Mouse (Mus musculus): Measurements from ENCODE around the gene Smg9. TPM values are rescaled to one million over a fixed set of nuclear protein-coding genes. Genes with fewer than 3 reads are reported as not detected.

The Smg9 gene
- polyA plus RNA-seq, 1 experiment from 2014 or later: 29.1 TPM

DNA sequence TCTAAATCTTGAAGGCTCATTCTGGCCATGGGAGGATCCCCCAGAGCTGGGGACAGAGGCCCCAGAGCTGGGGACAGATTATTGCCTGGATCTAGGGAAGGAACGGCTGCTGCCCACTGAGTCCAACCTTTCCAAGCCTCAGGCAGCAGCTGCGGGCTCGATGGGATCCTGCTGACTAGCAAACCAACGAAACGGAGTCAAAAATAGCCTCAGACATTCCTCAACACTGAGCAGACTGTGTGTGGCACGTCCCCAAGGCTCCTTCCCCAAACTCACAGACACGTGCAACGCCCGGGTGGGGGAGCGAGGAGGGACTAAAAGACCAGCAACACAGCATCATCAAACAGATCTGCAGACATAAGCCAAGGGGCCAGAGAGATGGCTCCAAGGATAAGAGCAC lies 38.6 kb downstream of the Smg9 start:
- ATAC-seq (ENCODE audit: low FRiP score): no peak
- WGBS: 82% methylated on average over 10 of the region's 10 CpGs
- no peak overlapping the region for H3K4me2 ChIP-seq
- no peak overlapping the region for H3K4me3 ChIP-seq (replicated peaks)
- no peak overlapping the region for H3K9ac ChIP-seq
- no peaks in the 10 kb centered on the region for H3K4me1 ChIP-seq
- H3K9me3 ChIP-seq: 0 out of 2 replicates have a peak, but pooled peaks cover 2% of the 10 kb centered on the region
- H3K36me3 ChIP-seq (replicated peaks): no peaks in the 10 kb centered on the region
- H3K27ac ChIP-seq: no peak overlapping the region
- peaks cover 2% of the 10 kb centered on the region; the same call in 1 of the 2 replicates for H3K27me3 ChIP-seq

DNA sequence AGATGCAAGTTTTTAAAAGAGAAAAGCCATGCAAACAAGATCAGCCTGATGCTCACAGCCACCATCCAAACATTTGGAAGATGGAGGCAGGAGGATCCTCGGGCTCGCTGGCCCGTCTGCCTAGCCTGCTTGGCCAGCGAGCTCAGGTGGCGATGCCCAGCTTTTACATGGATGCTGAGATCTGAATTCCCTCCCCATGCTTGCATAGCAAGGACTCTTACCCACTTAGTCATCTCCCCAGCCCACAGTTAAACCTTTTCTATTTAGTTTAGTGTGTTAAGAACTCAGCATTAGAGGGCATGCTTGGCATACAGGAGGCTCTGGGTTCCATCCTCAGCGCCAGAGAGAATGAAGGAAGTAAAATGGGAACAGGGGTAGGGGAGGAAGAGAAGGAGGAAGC lies 39.8 kb downstream of the Smg9 start:
- Histone ChIP-seq H3K4me1 (no peaks in the 10 kb centered on the region), H3K36me3 (replicated peaks) (no peaks in the 10 kb centered on the region), H3K9me3 (no peaks in the 10 kb centered on the region), H3K27me3 (no peaks in the 10 kb centered on the region), H3K4me2 (no peak overlapping the region), H3K27ac (no peak overlapping the region), H3K4me3 (replicated peaks) (no peak overlapping the region), H3K9ac (no peak overlapping the region)
- no peak for ATAC-seq (ENCODE audit: low FRiP score)
- WGBS: 83% methylated on average over 6 of the region's 6 CpGs

DNA sequence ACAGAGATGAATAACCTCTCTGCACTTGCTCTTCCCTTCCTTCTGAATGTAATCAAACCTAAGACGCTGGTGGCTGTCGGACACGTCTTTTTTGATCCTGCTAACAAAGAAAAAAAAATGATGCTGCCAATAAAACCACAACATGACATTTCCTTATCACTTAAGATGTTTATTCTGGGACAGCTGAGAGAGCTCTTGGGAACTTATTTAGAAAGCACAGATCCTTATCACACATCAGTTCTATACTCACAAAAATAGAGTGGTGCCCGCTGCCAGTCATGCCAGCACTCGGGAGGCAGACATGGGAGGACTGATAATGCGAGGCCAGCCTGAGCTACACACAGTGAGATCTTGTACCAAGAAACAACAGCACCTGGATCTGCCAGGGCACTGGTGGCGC lies 40.5 kb downstream of the Smg9 start:
- Histone ChIP-seq H3K9ac (no peak overlapping the region), H3K27ac (no peak overlapping the region), H3K27me3 (no peaks in the 10 kb centered on the region), H3K9me3 (no peaks in the 10 kb centered on the region), H3K4me3 (replicated peaks) (no peak overlapping the region), H3K36me3 (replicated peaks) (no peaks in the 10 kb centered on the region), H3K4me1 (no peaks in the 10 kb centered on the region), H3K4me2 (no peak overlapping the region)
- ATAC-seq (ENCODE audit: low FRiP score): no peak
- WGBS: 84% methylated on average over 7 of the region's 7 CpGs

DNA sequence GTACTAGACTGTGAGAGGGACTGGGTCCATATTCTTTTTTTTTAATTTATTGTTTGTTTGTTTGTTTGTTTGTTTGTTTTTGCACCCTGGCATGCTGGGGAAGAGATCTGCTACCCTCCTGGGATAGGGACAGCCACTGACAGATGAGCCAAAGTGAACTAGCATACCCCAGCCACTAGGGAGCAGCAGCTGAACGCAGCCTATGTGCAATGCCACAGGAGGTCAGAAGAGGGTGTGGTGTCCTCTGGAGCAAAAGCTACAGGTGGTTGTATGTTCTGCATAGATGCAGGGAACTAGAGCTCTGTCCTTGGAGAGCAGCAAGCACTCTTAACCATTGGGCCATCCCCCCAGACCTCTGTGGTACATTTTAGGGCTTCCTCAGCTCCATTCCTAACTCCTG lies 42.4 kb downstream of the Smg9 start:
- no peaks in the 10 kb centered on the region for H3K27me3 ChIP-seq
- H3K9ac ChIP-seq: no peak overlapping the region
- H3K4me1 ChIP-seq: no peaks in the 10 kb centered on the region
- no peak overlapping the region for H3K4me3 ChIP-seq (replicated peaks)
- no peak overlapping the region for H3K27ac ChIP-seq
- H3K36me3 ChIP-seq (replicated peaks): no peaks in the 10 kb centered on the region
- 17% methylated on average over 1 of the region's 1 CpGs for WGBS
- H3K9me3 ChIP-seq: no peaks in the 10 kb centered on the region
- no peak overlapping the region for H3K4me2 ChIP-seq
- no peak for ATAC-seq (ENCODE audit: low FRiP score)

DNA sequence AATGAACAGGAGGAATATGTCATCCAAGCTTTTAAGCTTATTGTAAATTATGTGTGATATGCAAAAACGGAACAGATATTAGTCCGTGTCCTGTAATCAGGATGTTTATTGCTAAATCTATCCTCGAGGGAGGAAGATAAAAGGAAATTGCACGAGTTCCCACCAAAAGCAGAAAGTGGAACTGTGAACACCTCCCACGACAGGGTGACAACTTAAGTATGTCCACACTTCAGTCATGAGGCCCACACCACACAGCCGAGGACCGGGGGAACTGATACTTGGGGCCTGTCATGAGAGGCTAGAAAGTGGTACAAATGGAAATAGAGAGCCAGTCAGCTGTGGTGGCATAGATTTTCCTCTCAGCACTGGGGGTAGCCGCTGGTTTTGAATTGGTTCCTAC lies 42.9 kb downstream of the Smg9 start:
- Histone ChIP-seq H3K9ac (no peak overlapping the region), H3K4me3 (replicated peaks) (no peak overlapping the region), H3K36me3 (replicated peaks) (no peaks in the 10 kb centered on the region), H3K4me1 (no peaks in the 10 kb centered on the region), H3K27me3 (no peaks in the 10 kb centered on the region), H3K4me2 (no peak overlapping the region), H3K27ac (no peak overlapping the region), H3K9me3 (no peaks in the 10 kb centered on the region)
- no peak for ATAC-seq (ENCODE audit: low FRiP score)
- 81% methylated on average over 8 of the region's 8 CpGs for WGBS

DNA sequence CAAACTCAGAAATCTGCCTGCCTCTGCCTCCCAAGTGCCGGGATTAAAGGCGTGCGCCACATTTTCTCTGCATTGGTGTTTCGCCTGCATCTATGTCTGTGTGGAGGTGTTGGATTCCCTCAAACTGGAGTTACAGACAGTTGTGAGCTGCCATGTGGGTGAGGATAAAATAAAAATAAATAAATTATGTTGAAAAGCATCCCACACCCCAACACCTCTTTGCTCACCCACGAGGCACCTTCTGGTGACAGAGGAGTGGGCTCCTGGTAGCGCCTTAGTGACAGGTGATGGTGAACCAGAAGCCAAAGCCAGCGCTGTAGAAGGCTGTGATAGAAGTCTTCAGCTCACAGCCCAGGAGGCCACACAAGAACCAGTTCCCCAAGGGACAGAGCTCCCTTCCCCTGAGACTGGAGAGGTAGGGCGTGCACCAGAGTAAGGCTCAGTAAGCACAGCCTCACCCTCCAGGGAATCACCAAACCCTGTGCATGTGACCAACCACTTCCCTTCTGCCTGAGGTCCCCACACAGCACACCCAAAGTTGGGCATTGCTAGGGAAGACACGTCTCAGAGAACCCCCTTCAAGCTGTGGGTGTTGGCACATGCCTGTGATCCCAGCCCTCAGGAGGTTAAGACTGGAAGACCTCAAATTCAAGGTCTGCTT lies 46.0 kb downstream of the Smg9 start:
- H3K27ac ChIP-seq: no peak overlapping the region
- 91% methylated on average over 9 of the region's 9 CpGs for WGBS
- no peak overlapping the region for H3K4me2 ChIP-seq
- no peaks in the 10 kb centered on the region for H3K36me3 ChIP-seq (replicated peaks)
- H3K9me3 ChIP-seq: no peaks in the 10 kb centered on the region
- no peak overlapping the region for H3K9ac ChIP-seq
- H3K4me3 ChIP-seq (replicated peaks): no peak overlapping the region
- ATAC-seq (ENCODE audit: low FRiP score): no peak
- 0 out of 2 replicates have a peak, but pooled peaks cover 3% of the 10 kb centered on the region for H3K27me3 ChIP-seq
- H3K4me1 ChIP-seq: no peaks in the 10 kb centered on the region

DNA sequence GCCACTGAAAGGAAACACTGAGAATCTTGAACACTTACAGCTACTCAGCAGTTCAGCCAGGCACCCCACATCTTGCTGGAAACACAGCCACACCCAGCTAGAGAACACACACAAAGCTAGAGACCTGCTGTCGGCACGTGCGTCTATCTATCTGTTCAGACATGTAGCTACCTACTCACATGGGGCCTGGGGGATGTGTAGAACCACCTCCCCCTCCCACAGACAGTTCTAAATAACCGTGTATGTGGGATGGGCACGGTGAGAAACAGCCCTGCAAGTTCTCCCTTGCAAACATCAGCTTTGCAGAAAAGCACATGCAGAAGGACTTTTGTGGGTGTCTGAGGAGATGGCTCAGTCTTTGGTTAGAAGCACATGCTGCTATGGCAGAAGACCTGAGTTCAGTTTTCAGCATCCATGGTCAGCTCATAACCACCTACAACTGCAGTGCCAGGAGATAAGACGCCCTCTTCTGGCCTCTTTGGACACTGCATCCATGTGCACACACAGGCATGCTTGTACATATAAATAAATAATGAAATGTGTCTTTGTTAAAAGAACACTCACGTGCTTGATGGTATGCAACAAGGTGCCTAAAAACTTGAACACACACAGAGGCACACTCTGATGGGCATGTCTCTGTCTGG lies 47.4 kb downstream of the Smg9 start:
- H3K4me1 ChIP-seq: no peaks in the 10 kb centered on the region
- ATAC-seq (ENCODE audit: low FRiP score): no peak
- no peaks in the 10 kb centered on the region for H3K9me3 ChIP-seq
- H3K4me3 ChIP-seq (replicated peaks): no peak overlapping the region
- no peak overlapping the region for H3K4me2 ChIP-seq
- H3K36me3 ChIP-seq (replicated peaks): no peaks in the 10 kb centered on the region
- WGBS: 79% methylated on average over 7 of the region's 7 CpGs
- H3K9ac ChIP-seq: no peak overlapping the region
- H3K27me3 ChIP-seq: 0 out of 2 replicates have a peak, but pooled peaks cover 3% of the 10 kb centered on the region
- H3K27ac ChIP-seq: no peak overlapping the region

DNA sequence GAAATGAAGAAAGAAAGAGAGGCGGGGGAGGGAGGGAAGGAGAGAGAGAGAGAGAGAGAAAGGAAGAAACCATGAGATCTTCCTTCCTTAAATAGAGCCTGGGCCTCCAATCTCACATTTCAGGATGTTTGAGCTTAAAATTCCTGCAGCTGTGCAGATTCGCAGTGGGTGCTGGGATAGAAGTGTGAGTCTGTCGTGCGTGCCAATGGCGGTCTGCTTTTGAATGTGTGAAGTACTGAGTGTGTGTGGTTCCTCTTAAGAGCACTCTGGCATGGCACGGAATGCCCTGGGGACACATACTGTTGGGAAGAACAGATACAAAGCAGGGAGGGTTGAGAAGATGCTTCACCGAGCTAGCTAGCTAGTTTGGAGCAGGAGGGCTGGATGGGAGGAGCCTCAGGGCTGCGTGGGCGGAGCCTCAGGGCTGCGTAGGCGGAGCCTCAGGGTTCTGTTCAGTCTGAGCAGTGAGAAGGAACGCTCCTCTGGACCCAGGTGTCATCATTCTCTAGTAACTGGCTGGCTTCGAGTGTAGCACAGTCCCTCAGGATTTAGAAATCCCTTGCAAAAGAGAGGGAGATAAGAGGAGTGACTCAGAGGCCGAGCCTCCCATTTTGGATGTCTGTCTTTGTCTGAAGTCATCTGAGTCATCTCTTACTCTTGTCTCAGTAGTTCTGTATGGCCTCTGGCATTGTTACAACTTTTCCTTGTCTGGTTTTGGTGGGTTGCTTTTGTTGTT lies 49.5 kb downstream of the Smg9 start:
- Histone ChIP-seq H3K27me3 (0 out of 2 replicates have a peak, but pooled peaks cover 3% of the 10 kb centered on the region), H3K9ac (no peak overlapping the region), H3K4me2 (no peak overlapping the region), H3K9me3 (no peaks in the 10 kb centered on the region), H3K27ac (no peak overlapping the region), H3K4me1 (no peaks in the 10 kb centered on the region), H3K4me3 (replicated peaks) (no peak overlapping the region), H3K36me3 (replicated peaks) (no peaks in the 10 kb centered on the region)
- ATAC-seq (ENCODE audit: low FRiP score): no peak
- WGBS: 64% methylated on average over 14 of the region's 14 CpGs

DNA sequence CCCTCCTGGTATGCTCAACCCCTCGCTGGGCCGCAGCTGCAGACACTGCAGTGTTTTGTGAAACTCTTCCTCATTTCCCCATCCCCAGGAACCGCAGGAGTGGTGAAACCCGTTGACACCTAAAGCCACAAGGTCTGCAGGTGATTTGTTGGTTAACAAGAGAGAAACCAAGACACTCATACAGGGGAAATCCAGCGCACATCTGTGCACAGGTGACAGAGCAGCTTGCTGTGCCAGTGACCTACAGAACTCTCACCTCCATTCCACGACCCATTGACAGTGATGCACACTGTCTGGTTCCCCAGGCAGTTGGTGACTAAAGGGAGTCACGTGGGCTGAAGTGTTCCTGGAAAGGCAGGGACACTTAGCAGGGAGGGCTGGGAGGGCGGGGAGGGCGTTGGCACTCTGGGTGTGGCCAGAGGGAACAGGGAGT lies 51.2 kb downstream of the Smg9 start:
- no peak for ATAC-seq (ENCODE audit: low FRiP score)
- no peaks in the 10 kb centered on the region for H3K9me3 ChIP-seq
- no peaks in the 10 kb centered on the region for H3K4me1 ChIP-seq
- H3K4me3 ChIP-seq (replicated peaks): no peak overlapping the region
- H3K27me3 ChIP-seq: 0 out of 2 replicates have a peak, but pooled peaks cover 3% of the 10 kb centered on the region
- no peaks in the 10 kb centered on the region for H3K36me3 ChIP-seq (replicated peaks)
- no peak overlapping the region for H3K4me2 ChIP-seq
- H3K27ac ChIP-seq: no peak overlapping the region
- H3K9ac ChIP-seq: no peak overlapping the region
- 74% methylated on average over 9 of the region's 9 CpGs for WGBS

DNA sequence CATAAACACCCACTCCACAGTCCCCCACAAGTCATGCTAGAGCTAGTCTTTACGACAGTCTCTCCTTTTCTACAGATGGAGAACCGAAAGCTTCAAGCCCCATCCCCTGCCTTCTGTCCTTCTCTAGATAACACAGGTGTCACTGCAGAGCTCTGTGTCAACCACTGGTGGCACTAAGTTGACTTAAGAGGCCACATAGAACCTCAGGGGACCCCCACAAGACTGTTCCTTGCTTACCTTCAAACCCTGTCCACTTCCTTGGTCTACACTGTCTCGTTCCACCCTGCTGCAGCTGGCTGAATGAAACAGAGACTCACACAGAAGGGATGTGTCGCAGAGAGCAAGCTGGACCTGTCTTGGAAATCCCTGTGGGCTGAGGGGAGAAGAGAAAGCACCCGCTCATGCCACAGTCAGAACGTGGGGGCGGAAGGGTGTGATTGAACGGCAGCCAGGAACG lies 52.5 kb downstream of the Smg9 start, which contains the start of gene Irgc1:
Gene Irgc1, minus strand, starts transcription at position 443 of the 457 bp plus-strand sequence.
- 81% methylated on average over 9 of the region's 9 CpGs for WGBS
- H3K4me1 ChIP-seq: no peaks in the 10 kb centered on the region
- H3K27ac ChIP-seq: no peak within 1 kb of the TSS
- no peak for ATAC-seq (ENCODE audit: low FRiP score)
- H3K9ac ChIP-seq: no peak within 1 kb of the TSS
- H3K36me3 ChIP-seq (replicated peaks): no peaks in the 10 kb centered on the region
- H3K4me2 ChIP-seq: no peak within 1 kb of the TSS
- H3K4me3 ChIP-seq (replicated peaks): no peak within 1 kb of the TSS
- H3K9me3 ChIP-seq: no peaks in the 10 kb centered on the region
- 0 out of 2 replicates have a peak, but pooled peaks cover 3% of the 10 kb centered on the region for H3K27me3 ChIP-seq

DNA sequence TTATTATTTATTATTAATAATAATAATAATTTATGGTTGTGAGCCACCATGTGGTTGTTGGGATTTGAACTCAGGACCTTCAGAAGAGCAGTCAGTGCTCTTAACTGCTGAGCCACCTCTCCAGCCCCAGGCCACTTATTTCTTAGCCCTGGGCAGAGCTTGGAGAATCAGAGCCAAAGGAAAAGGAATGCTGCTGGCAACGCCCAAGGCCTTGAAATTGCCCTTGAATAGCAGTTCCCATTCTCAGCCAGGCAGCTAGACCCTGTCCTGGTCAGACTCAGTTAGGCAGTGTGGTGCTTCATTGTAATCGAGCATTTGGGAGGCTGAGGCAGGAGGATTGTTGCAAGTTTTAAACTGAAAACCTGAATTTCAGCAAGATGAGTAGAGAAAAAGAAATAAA lies 54.8 kb downstream of the Smg9 start:
- Histone ChIP-seq H3K4me1 (no peaks in the 10 kb centered on the region), H3K9ac (no peak overlapping the region), H3K36me3 (replicated peaks) (no peaks in the 10 kb centered on the region), H3K27me3 (no peaks in the 10 kb centered on the region), H3K9me3 (no peaks in the 10 kb centered on the region), H3K27ac (no peak overlapping the region), H3K4me2 (no peak overlapping the region), H3K4me3 (replicated peaks) (no peak overlapping the region)
- WGBS: 69% methylated on average over 2 of the region's 2 CpGs
- no peak for ATAC-seq (ENCODE audit: low FRiP score)

DNA sequence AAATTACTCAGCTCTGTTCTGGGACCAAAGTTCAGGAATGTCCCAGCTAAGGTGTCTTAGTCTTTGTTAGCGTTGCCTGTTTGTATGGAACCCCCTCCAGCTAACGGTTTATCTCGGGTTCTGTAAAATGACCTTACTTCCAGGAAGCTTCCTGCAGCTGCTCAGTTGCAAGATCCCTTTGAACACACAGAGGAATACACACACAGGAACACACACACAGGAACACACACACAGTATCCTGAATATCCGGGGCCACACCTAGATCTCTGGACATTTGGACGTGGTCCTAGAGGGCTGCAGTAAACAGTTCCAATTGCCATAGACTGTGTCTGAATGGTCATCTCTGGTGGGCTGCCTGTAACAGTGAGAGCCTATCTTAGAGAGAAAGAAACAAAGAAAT lies 56.3 kb downstream of the Smg9 start:
- WGBS: 86% methylated on average over 5 of the region's 5 CpGs
- Histone ChIP-seq H3K9me3 (no peaks in the 10 kb centered on the region), H3K4me1 (no peaks in the 10 kb centered on the region), H3K9ac (no peak overlapping the region), H3K36me3 (replicated peaks) (no peaks in the 10 kb centered on the region), H3K4me2 (no peak overlapping the region), H3K27ac (no peak overlapping the region), H3K27me3 (0 out of 2 replicates have a peak, but pooled peaks cover 8% of the 10 kb centered on the region), H3K4me3 (replicated peaks) (no peak overlapping the region)
- ATAC-seq (ENCODE audit: low FRiP score): no peak
